Mouse (Mus musculus): ENCODE data around the gene Nploc4.
A peak's percentile ranks its signal among the peaks of the same experiment; 100 is the strongest.

GRCm38 (mm10) chr11:120349986-120350702, 87.4 kb downstream of the Nploc4 start:
- TF ChIP-seq CTCF (IDR thresholded peaks at IDR 0.05; ENCODE audit: extremely low read depth, insufficient read depth, low read length) (no peak), POLR2A (IDR thresholded peaks at IDR 0.05; ENCODE audit: extremely low read depth, insufficient read depth, low read length) (peak; percentile 35; the same call in 1 of the 2 replicates)

Data from cortical plate, adult 2 months (tissue).